Mouse (Mus musculus) right cerebral cortex, postnatal 4 days (tissue): ENCODE results near the gene Nras.

Experiments used
- DNase-seq: peaks from one replicate; pipeline ENCODE4 v3.0.0-alpha.2; 2022

Gene Nras

DNA sequence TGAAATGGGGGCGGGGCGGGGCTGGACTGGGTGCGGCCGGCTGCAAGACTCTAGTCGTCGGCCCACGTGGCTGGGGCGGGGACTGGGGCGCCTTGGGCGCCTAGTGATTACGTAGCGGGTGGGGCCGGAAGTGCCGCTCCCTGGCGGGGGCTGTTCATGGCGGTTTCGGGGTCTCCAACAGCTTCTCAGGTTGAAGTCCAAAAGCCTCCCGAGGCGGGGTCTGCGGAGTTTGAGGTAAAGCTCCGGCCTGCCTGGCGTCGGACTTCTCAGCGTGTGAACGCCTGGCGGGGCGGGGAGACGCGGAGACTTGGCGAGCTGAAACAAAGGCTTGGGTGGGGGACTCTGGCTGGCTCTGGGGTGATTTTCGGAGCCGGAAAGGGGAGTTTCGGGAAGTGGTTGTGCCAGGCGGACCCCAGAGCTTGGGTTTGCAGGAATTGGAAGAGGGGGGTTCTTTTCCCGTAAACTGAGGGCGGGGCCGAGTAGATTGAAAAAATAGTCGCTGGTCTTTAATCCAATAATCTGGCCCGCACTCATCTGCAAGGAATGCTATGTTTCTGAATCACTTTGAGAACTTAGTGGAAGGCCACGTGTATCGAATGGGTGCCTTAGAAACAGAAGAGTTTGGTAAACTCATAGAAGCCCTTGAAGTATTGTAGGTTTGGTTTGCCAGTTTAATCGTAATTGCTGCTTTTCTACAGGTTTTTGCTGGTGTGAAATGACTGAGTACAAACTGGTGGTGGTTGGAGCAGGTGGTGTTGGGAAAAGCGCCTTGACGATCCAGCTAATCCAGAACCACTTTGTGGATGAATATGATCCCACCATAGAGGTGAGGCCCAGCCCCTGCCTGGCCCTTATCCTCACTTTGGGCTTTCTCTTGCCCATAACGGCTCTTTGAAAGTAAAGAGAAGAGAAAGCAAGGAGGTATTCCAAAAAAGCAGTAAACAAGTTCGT lies at the start of gene Nras:
Gene Nras, plus strand, starts transcription at position 79 of the 951 bp plus-strand sequence.
- peak; percentile 98 for DNase-seq

GRCm38 (mm10) chr3:103017350-103017749 lies 40.7 kb upstream of the Nras start:
- DNase-seq = no peak

- no peak for DNase-seq
Observed at GRCm38 (mm10) chr3:103019462-103019861, 38.6 kb upstream of the Nras start.

DNA sequence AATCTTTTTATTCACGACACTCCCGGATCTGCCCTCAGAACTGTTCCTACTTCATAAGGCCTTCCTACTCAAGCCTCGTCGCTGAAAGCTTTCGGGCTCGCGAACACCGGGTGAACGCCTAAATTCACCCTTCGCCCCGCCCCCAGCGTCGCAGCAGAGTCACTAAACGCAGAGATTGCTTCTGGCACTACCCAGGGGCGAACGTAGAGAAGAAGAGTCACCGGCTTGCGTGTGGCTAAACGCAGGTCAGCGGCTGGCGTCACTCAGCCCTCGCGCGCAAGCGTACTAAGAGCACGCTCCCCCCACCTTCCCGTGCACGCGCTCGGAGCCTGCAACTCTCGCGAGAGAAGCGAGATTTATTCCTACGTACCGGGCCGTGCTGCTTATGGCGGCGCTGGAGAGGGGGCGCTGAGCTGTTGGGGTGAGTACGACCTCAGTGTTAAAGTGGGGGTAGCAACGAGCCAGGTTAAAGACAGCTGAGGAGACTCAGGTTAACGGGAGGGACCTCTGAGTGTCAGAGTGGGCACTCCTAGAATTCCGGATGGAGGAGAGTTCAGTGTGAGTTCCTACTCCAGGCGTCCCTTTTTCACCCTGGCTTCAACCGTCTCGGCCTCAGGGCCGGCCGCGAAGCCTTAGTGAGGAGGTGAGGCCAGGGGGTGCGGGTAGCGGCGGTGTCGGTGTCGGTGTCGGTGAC lies 37.7 kb upstream of the Nras start, which contains the start of gene Csde1:
Gene Csde1, plus strand, starts transcription at position 178 of the 694 bp plus-strand sequence.
- peak; percentile 95 for DNase-seq

DNA sequence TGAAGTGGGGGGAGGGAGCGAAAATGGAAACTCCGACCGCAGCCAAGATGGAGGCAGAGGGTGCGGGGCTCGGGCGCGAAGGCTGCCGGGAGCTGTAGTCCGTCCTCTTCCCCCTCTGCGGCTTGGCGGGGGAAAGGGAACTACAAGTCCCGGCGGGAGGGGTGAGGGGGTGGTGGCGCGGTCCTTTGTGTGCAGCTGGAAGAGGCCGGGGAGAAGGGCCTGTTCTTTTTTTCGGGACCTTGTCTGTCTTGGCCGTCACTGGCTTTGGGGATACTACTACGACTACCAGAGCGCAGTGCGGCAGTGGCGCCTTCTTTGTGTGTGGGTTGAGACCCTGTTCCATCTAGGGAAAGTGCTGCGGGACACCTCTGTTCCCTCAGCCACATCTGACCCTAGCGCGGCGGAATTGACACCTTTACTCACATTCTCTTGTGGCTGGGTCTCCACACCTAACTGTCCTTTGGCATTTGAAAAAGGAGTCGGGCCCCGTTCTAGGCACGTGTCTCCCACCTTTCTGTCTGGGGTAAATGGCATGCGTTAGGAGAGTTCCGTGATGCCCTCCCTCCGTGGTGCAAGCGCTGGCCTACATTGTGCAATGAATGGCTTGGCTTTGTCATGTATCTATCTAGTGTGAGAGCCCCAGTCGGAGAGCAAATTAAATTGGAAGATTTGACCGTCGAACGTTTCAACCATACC lies 37.0 kb upstream of the Nras start:
- DNase-seq = peak; percentile 88

- no peak for DNase-seq
Observed at GRCm38 (mm10) chr3:103026174-103026573, 31.9 kb upstream of the Nras start.

- no peak for DNase-seq
Observed at GRCm38 (mm10) chr3:103040285-103040684, 17.8 kb upstream of the Nras start.

DNA sequence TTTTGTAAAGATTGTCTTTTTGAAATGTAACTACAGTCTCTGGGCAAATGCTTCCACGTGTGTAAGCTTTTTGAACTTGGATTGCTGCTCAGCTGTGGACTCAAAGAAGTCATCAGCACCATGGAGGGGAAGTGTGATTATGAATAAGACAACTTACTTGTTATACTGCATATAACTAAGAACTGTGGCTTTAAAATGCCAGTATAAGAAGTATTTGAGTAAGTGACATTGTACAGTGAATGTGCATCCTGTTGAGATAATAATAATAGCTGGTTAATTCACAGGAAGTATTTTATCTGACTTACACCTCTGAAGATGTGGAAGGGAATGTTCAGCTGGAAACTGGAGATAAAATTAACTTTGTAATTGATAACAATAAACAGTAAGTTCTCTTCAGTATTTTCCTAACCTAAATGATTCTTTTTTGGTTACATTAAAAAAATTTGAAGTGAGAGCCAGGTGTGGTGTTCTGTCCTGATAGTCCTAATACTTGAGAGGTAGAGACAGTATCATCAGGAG lies 17.2 kb upstream of the Nras start:
- DNase-seq = no peak

- DNase-seq = no peak
Observed at GRCm38 (mm10) chr3:103056016-103056595, 2.0 kb upstream of the Nras start.

GRCm38 (mm10) chr3:103057752-103058151 lies 333 bp upstream of the Nras start:
- DNase-seq = no peak

GRCm38 (mm10) chr3:103066927-103067326 lies 8.8 kb downstream of the Nras start:
- no peak for DNase-seq

GRCm38 (mm10) chr3:103068971-103069370 lies 10.9 kb downstream of the Nras start:
- DNase-seq = no peak

- DNase-seq = no peak
Observed at GRCm38 (mm10) chr3:103073771-103074170, 15.7 kb downstream of the Nras start, which contains the start of gene Ampd1. Gene Ampd1, plus strand, starts transcription at chr3:103074014.

GRCm38 (mm10) chr3:103075871-103076270 lies 17.8 kb downstream of the Nras start:
- DNase-seq = no peak

DNA sequence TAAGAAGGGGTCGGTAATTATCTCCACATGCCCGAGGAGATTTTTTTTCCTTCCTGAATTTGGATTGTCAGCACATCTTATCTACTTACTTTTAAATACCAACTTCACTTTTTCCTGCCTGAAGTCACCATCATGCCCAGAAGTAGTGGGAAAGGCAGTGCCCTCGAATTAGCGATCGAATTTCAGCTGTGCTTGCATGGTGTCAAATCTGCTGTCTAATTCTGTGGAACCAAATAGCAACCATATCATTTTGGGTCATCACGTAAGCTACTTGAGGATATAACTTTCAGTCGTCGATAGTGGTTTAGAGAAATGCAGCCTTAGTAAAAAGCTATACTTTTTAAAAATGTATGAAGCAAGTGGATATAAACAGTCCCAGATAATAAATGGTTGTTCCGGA lies 18.4 kb downstream of the Nras start:
- no peak for DNase-seq

DNA sequence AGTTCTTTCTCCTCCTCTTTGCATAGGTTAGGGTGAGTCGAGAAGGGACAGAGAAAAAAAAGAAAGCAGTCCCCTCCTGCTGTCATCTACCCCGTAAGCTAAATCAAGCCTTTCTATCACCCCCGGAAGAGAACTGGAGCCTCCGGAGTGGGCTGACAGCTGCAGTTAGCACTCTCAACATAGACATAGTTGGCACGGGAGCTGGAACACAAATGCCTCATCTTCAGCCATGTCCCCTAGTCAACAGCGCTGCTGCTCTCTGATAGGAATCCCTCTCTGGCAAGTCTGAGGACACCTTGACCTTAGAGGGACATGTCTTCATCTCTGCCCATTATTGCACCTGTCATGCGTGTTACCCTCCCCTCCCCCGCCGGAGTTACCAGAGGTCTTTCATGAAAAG lies 21.2 kb downstream of the Nras start:
- DNase-seq = no peak

DNA sequence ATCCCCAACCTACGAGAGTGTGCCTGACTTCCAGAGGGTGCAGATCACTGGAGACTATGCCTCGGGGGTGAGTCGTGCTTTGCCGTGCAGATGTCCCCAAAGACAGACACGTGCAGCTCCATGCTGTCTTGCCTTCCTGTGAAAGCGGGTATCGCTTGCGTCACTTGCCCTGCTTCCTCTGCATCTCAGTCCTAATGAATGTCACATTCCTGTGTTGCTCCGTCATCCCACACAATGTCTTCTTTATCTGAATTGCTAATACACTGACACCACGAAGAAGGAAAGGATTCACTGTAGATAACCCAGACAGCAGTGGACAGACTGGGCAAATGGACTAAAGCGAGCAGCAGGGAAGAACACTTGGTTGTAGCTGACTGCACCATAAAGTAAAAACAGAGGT lies 23.0 kb downstream of the Nras start:
- no peak for DNase-seq

DNA sequence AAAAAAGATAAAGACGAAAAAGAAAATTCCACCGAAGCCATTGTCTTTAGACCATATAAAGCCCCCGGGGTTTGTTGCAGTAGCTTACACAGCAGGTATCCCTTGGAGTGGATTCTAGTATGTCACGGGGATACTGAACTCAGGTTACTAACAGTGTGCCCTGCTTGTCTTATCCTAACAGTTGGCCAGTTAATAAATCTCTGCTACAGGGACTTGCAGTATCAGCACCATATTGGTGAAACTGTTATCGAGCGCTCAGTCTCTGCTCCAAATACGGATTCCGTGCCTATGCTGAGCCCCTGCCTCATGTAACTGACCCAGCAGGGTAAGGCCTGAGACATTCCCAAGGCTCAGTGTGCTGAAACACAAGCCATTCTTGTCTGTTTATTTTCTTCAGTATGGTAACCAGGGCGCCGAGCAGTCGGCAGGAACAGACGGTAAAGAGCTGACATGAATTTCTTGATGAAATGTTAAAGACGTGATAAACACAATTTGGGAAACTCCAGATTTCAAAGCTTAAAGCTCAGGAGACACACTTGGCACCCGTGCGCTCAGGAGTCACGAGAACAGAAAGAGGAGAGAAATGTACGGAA lies 23.9 kb downstream of the Nras start:
- DNase-seq = no peak

- DNase-seq = no peak
Observed at GRCm38 (mm10) chr3:103082761-103083160, 24.7 kb downstream of the Nras start.

- DNase-seq = no peak
Observed at GRCm38 (mm10) chr3:103085986-103086385, 27.9 kb downstream of the Nras start.

DNA sequence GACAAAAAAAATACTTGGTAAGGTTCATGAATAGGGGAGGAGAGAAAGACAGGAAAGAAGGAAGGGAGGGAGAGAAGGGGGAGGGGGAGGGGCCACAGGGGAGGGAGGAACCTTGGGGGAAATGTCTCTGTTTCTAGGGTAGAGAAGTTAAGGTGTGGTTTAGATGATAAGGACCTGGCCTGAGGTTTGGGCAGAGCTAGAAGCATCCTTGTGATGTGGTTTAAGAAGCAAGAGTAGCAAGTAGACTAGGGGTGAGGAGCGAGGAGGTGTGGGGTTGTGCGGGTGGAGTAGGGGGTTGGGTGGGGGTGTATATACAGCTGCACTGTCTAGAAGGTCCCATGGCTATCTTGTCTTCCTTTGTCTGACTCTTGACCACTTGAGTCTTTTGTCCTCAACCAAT lies 33.7 kb downstream of the Nras start:
- no peak for DNase-seq

DNA sequence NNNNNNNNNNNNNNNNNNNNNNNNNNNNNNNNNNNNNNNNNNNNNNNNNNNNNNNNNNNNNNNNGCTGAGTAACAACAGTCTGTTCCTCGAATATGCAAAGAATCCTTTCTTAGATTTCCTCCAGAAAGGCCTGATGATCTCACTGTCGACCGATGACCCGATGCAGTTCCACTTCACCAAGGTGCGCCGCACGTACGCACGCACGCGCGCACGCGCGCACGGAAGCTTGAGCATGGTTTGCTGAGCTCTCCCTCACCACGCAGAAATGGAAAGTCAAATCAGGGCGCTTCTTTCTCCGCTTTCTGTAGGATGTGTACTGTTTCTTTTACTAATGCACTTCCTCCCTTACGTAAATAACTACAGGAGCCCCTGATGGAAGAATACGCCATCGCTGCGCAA lies 40.6 kb downstream of the Nras start:
- DNase-seq = no peak
